Mouse (Mus musculus): ENCODE results near the gene Sucla2. TPM values are rescaled to one million over a fixed set of nuclear protein-coding genes. Genes with fewer than 3 reads are reported as not detected.
A peak's percentile ranks its signal among the peaks of the same experiment; 100 is the strongest.

The Sucla2 gene
- total and polyA plus RNA-seq, 3 experiments = 51.9 to 98.4 (median 60.3) TPM

GRCm38 (mm10) chr14:73501283-73501682, 23.8 kb upstream of the Sucla2 start (continued):
- TF ChIP-seq MAZ (IDR thresholded peaks at IDR 0.05; ENCODE audit: low read depth, low read length) = no peak
- TF ChIP-seq ZC3H11A (IDR thresholded peaks at IDR 0.05; ENCODE audit: low read depth, low read length) = no peak
- no peak for TF ChIP-seq USF2 (conservative IDR thresholded peaks at IDR 0.05; ENCODE audit: low read depth, low read length)
- TF ChIP-seq SIN3A (IDR thresholded peaks at IDR 0.05; ENCODE audit: low read length) = no peak
- TF ChIP-seq JUN (IDR thresholded peaks at IDR 0.05; ENCODE audit: insufficient read depth, low read depth, low read length) = no peak
- no peak for TF ChIP-seq ZKSCAN1 (IDR thresholded peaks at IDR 0.05; ENCODE audit: borderline replicate concordance, low read depth, low read length)
- TF ChIP-seq POLR2AphosphoS2 (IDR thresholded peaks at IDR 0.05; ENCODE audit: low read depth, low read length) = no peak
- no peak for TF ChIP-seq ELF1 (IDR thresholded peaks at IDR 0.05; ENCODE audit: low read depth, low read length)
- peak; percentile 94 for TF ChIP-seq IRF4 (IDR thresholded peaks at IDR 0.05; ENCODE audit: low read depth, low read length)
- TF ChIP-seq SMC3 (IDR thresholded peaks at IDR 0.05; ENCODE audit: low read depth, low read length) = no peak
- no peak for TF ChIP-seq UBTF (IDR thresholded peaks at IDR 0.05; ENCODE audit: low read depth, low read length)
- 0 out of 2 replicates have a peak, but pooled peaks have one; percentile 25 for TF ChIP-seq ETS1 (conservative IDR thresholded peaks at IDR 0.05; ENCODE audit: low read depth, low read length)
- TF ChIP-seq MXI1 (IDR thresholded peaks at IDR 0.05; ENCODE audit: low read depth, low read length) = no peak
- no peak for TF ChIP-seq CHD2 (IDR thresholded peaks at IDR 0.05; ENCODE audit: low read length)
- TF ChIP-seq E2F4 (IDR thresholded peaks at IDR 0.05; ENCODE audit: insufficient replicate concordance, low read depth, low read length) = no peak
- TF ChIP-seq MYC (IDR thresholded peaks at IDR 0.05; ENCODE audit: low read depth, low read length) = no peak
- TF ChIP-seq POLR2A (IDR thresholded peaks at IDR 0.05; ENCODE audit: low read depth, low read length) = no peak

- H3K4me1 ChIP-seq (ENCODE audit: control insufficient read depth in 1 of 2, insufficient read depth in 2 of 2) = peaks cover 6 to 16% of the 10 kb centered on the region in 2 experiments
Observed at GRCm38 (mm10) chr14:73501721-73502120, 23.4 kb upstream of the Sucla2 start.

More at GRCm38 (mm10) chr14:73501721-73502120, 23.4 kb upstream of the Sucla2 start:
- H3K4me2 ChIP-seq (ENCODE audit: insufficient read depth, low read depth, poor library complexity, severe bottlenecking) = peak overlapping the region; percentile 79; the same call in 1 of the 2 replicates
- H3K36me3 ChIP-seq (replicated peaks in 1 of 2; ENCODE audit: control insufficient read depth in 1 of 2, insufficient read depth in 1 of 2, low read length in 1 of 2) = no peaks in the 10 kb centered on the region
- dilution Hi-C loops (cut with MboI; ENCODE audit: extremely low pct_ligation_motif_present, extremely low pct_unique_long_range_greater_than_20kb, low sequenced_read_pairs) (no loop called here), in situ Hi-C loops (cut with MboI; ENCODE audit: low pct_ligation_motif_present, low pct_unique_long_range_greater_than_20kb, low sequenced_read_pairs) (no loop called here)
- no peak for TF ChIP-seq SIN3A (IDR thresholded peaks at IDR 0.05; ENCODE audit: low read length)
- no peak for TF ChIP-seq MAX (IDR thresholded peaks at IDR 0.05; ENCODE audit: low read length)
- no peak for TF ChIP-seq SMC3 (IDR thresholded peaks at IDR 0.05; ENCODE audit: low read depth, low read length)
- TF ChIP-seq IRF4 (IDR thresholded peaks at IDR 0.05; ENCODE audit: low read depth, low read length) = no peak
- TF ChIP-seq MAFK (IDR thresholded peaks at IDR 0.05; ENCODE audit: insufficient replicate concordance, low read length) = no peak
- TF ChIP-seq TCF12 (IDR thresholded peaks at IDR 0.05; ENCODE audit: low read depth, low read length) = no peak
- TF ChIP-seq USF2 (conservative IDR thresholded peaks at IDR 0.05; ENCODE audit: low read depth, low read length) = no peak
- no peak for TF ChIP-seq RCOR1 (conservative IDR thresholded peaks at IDR 0.05; ENCODE audit: low read depth, low read length)
- no peak for TF ChIP-seq UBTF (IDR thresholded peaks at IDR 0.05; ENCODE audit: low read depth, low read length)
- TF ChIP-seq MYC (IDR thresholded peaks at IDR 0.05; ENCODE audit: low read depth, low read length) = no peak
- no peak for TF ChIP-seq ZNF384 (IDR thresholded peaks at IDR 0.05; ENCODE audit: low read depth, low read length)
- no peak for TF ChIP-seq MAZ (IDR thresholded peaks at IDR 0.05; ENCODE audit: low read depth, low read length)
- TF ChIP-seq KAT2A (IDR thresholded peaks at IDR 0.05; ENCODE audit: insufficient replicate concordance, low read length) = no peak
- TF ChIP-seq POLR2A (IDR thresholded peaks at IDR 0.05; ENCODE audit: low read depth, low read length) = no peak
- no peak for TF ChIP-seq JUND (conservative IDR thresholded peaks at IDR 0.05; ENCODE audit: low read depth, low read length)
- no peak for TF ChIP-seq E2F4 (IDR thresholded peaks at IDR 0.05; ENCODE audit: insufficient replicate concordance, low read depth, low read length)
- H3K4me3 ChIP-seq (replicated peaks in 1 of 3; ENCODE audit: low read depth in 2 of 3, low read length in 2 of 3, poor library complexity in 1 of 3) = no peak overlapping the region
- peaks cover 12% of the 10 kb centered on the region for H3K27me3 ChIP-seq (replicated peaks)
- H3K79me2 ChIP-seq (replicated peaks; ENCODE audit: control insufficient read depth, extremely low read depth, insufficient read depth, poor library complexity, severe bottlenecking) = no peaks in the 10 kb centered on the region
- 0 out of 2 replicates have a peak overlapping the region, but pooled peaks have one; percentile 0 for H3K9ac ChIP-seq (ENCODE audit: insufficient read depth, low read depth)
- H3K9me3 ChIP-seq (replicated peaks; ENCODE audit: low read length) = no peaks in the 10 kb centered on the region
- H3K27ac ChIP-seq (ENCODE audit: insufficient read depth, low read depth) = no peak overlapping the region
- no peak for DNase-seq (ENCODE audit: extremely low read depth)
